Mouse (Mus musculus): ENCODE data around the gene Ammecr1. TPM values are rescaled to one million over a fixed set of nuclear protein-coding genes. Genes with fewer than 3 reads are reported as not detected.

Gene Ammecr1
- total RNA-seq, 2 experiments from 2014 or later: 34.6 to 46.1 TPM

DNA sequence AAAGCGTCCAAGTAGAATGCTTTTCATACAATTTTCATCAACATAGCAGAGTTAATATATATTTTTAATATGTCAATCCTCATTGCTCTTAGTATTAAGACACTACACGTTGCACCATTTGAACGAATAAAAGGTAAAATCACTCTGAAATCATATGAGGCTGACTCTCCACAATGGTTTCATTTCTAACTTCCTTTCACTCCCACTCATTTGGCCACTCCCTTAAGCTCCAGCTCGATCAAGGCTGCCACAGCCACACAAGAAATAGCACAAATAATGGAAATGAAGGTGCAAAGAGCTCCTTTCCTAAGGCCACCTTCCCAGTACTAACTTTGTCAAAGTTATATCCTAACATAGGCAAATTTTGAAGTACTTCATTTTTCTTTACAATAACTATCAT is 38.1 kb downstream of the Ammecr1 start:
- no peak for ATAC-seq (replicated peaks; ENCODE audit: low FRiP score, poor library complexity, severe bottlenecking)

DNA sequence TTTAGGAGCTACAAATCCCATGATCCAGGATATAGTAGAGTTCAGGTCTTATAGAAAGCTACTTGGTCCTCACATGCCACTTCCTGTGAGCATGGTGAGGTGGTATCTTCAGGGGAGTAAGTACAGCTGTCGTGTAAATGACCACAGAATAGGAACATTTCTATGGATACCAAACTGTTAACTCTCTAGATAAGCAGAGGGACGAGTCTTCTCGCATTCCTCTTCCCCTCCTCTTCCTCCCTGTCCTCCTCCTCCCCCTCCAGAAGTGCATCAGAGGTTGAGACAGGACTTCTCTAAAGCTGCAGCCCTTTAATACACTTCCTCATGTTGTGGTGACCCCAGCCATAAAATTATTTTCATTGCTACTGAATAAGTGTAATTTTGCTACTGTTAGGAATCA is 49.1 kb downstream of the Ammecr1 start:
- no peak for ATAC-seq (replicated peaks; ENCODE audit: low FRiP score, poor library complexity, severe bottlenecking)

- no peak for ATAC-seq (replicated peaks; ENCODE audit: low FRiP score, poor library complexity, severe bottlenecking)
Observed at GRCm38 (mm10) chrX:142916719-142917118, 49.8 kb downstream of the Ammecr1 start.

DNA sequence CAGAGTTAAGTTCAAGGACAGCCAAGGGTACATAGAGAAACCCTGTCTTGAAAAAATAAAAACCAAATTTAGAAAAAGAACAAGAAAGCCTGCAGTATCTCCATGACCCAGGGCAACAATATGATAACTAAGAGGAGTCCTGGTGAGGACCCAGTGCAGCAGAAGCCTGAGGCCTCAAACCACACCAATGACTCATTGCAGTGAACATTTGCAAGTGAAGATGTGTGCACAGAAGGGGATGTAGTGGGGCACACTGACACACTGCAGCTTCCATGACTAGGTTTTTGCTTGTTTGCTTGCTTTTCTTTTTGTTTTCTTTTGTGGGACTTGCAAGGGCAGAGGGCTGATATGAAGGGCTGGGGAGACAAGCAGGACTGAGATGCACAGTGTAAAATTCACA is 52.3 kb downstream of the Ammecr1 start:
- no peak for ATAC-seq (replicated peaks; ENCODE audit: low FRiP score, poor library complexity, severe bottlenecking)

- no peak for ATAC-seq (replicated peaks; ENCODE audit: low FRiP score, poor library complexity, severe bottlenecking)
Observed at GRCm38 (mm10) chrX:142903854-142904253, 62.7 kb downstream of the Ammecr1 start.

DNA sequence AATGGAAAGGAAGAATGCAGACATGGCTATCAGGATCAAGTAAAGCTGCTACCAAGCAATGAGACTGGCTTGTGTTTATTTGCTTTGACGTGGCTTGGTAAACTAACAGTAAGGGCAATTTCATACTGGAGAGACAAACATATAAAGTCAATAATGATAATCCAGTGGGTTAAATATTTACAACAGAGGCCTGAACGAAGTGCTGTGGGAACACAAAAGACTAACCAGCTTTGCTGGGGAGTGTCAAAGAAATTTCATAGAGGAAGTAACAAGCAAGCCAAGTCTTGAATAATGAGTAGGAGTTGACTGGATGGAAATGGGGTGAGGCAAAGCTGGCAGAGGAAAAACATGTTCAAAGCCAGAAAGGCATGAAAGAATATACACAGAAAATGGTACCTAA is 63.9 kb downstream of the Ammecr1 start:
- ATAC-seq (replicated peaks; ENCODE audit: low FRiP score, poor library complexity, severe bottlenecking): no peak

- ATAC-seq (replicated peaks; ENCODE audit: low FRiP score, poor library complexity, severe bottlenecking): no peak
Observed at GRCm38 (mm10) chrX:142901915-142902314, 64.6 kb downstream of the Ammecr1 start.

DNA sequence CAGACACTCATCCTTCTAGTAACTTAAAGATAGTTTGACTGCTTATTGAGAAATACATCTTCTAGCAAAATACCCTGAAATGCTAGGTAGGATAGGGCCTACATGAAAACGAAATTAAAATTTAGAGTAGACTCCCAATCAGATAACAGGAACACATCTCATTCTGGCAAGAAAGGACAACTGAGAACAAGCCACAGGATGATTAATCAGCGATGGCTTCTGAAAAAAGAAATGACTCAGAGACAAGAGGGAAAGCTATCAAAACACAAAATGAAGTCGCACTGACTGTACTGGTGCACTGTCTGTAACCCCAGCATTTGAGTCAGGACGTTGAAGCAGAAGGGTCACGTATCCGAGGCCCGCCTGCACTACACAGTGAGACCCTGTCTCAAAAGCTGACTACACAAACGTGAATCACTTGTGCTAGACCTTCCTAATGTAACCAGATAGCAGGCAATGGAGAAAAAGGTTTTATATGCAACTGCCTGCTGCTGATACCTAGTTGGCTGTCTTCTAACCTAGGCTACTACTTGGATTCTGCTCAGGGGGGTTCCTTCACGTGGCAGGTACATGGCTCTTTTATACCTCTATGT is 68.1 kb downstream of the Ammecr1 start:
- no peak for ATAC-seq (replicated peaks; ENCODE audit: low FRiP score, poor library complexity, severe bottlenecking)

DNA sequence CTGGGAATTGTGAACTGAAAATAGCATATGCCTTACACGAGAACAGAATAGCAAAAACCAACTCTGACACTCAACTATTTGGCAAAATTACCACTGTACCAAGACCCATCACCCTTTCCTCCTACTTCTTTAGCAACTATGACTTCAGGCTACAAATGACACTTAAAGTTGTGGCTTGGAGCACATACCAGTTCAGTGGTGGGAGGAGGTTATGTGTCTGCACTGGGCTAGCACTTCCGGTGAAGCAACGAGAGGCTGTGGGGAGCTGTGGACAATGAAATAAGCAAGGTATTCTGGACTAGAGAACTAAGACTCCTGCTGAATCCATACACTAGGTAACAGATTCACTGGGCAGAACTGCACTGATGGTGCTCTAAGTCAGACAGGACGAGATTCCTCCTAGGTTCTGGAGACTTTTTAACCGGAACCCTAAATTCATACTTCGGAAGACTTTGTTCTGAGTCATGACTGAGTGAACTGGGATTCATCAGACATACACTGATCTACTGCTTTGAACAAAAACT is 69.0 kb downstream of the Ammecr1 start:
- ATAC-seq (replicated peaks; ENCODE audit: low FRiP score, poor library complexity, severe bottlenecking): no peak

GRCm38 (mm10) chrX:142895316-142895715 is 71.2 kb downstream of the Ammecr1 start:
- ATAC-seq (replicated peaks; ENCODE audit: low FRiP score, poor library complexity, severe bottlenecking): no peak

GRCm38 (mm10) chrX:142885962-142886361 is 80.6 kb downstream of the Ammecr1 start:
- ATAC-seq (replicated peaks; ENCODE audit: low FRiP score, poor library complexity, severe bottlenecking): no peak

DNA sequence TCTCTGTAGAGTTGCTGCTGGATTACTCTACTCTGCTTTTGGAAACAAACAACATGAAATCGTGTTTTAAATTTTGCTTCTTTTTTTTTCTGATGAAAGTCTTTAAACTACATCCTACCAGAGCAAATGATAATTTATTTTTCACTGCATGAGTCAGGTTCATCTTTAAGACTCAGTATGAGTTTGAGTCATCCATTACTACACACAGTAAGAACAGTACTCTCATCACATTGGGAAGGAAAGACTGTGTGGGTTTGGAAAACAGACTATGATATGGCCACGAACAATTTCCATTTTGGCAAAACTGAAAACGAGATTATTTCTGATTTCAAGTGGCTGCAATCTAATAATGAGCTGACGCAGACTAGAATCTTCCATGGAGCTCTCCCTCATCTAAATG is 82.9 kb downstream of the Ammecr1 start:
- no peak for ATAC-seq (replicated peaks; ENCODE audit: low FRiP score, poor library complexity, severe bottlenecking)

GRCm38 (mm10) chrX:142882255-142882654 is 84.3 kb downstream of the Ammecr1 start:
- no peak for ATAC-seq (replicated peaks; ENCODE audit: low FRiP score, poor library complexity, severe bottlenecking)

DNA sequence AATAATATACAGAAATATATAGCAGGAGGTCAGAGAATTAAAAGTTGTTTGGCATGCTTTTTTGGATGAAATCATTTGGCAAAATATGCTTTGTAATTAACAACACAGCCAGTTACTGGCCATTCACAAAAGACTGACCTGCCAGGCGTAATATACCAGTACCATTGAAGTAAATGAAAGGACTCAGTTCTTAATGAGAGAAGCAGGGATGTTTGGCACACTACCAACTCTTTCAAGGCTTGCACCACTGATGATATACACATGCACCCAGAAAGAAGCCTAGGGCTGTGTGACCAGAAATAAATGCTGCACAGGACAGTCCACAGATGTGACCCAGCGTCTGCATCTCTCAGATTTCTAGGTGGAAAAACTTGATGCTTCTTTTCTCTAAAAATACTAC is 96.7 kb downstream of the Ammecr1 start:
- no peak for ATAC-seq (replicated peaks; ENCODE audit: low FRiP score, poor library complexity, severe bottlenecking)

DNA sequence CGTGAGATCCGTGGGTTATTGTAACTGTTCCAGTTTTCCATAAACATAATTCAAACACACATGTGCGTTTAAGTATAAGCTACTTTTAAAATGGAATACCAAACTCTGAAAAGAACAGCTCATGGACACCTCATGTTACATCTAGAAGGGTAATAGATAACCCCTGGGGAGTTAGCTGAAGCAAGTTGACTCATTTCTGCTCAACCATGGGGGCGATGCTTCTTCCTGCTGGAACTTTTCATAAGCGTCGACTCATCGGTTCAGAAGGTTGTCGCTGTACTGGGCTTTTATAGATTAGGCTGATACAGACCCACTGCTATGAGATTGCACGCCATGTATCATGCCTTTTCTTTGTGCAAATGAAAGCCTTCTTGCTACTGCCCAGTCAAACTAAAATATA is 118.5 kb downstream of the Ammecr1 start:
- ATAC-seq (replicated peaks; ENCODE audit: low FRiP score, poor library complexity, severe bottlenecking): no peak

DNA sequence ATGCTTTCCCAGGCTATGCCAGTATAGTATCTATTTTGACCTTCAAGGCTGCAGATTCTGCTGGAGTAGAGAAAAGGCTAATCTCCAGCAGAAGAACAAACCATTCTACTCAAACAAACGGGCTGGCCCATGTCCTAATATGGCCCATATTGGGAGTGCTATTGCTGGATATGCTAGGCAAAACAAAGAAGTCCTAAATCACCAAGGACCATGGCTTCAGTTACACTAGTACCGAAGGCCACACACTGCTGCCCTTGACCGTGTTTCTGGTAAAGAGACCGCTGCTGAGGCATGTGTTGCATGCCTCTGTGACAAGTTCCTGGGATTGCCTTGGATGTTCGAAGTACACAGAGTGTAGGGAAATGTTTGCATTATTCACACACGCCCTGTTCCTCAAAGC is 120.3 kb downstream of the Ammecr1 start:
- no peak for ATAC-seq (replicated peaks; ENCODE audit: low FRiP score, poor library complexity, severe bottlenecking)

GRCm38 (mm10) chrX:142841916-142842315 is 124.6 kb downstream of the Ammecr1 start:
- ATAC-seq (replicated peaks; ENCODE audit: low FRiP score, poor library complexity, severe bottlenecking): no peak

DNA sequence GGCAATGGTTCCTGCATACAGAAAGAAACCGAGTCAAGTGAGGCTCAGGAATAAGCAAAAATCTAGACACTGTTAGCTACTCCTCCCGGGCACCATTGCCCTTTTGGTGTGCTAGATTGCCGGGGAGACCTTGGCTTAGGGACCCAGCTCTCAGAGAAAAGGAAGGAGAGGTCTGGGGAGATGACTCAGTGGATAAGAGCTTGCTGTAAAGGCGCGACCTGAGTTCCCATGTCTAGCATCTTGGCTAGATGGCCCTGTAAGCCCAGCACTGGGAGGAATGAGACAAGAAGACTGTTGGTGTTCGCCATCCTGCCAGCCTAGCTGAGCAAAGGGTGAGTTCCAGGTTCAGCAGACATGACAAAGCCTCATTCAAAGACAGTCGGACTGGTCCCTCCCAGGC is 127.1 kb downstream of the Ammecr1 start:
- no peak for ATAC-seq (replicated peaks; ENCODE audit: low FRiP score, poor library complexity, severe bottlenecking)

DNA sequence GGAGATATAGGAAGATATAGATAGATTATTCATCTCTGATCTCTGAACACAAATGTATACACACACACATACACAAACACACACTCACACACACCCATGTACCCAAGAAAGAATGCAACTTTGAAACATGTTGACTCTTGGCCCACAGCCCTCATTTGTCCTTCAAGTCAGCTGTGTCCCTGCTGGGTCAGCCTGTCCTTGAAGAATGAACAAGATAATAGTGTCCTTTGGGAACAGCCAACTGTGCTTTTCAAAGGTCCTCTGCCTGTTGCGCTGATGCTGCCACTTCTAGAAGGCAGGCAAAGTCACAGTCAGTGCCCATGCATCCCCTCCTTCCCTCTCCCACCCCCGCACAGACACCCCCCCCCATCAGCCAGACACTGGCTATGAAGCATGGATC is 127.7 kb downstream of the Ammecr1 start:
- no peak for ATAC-seq (replicated peaks; ENCODE audit: low FRiP score, poor library complexity, severe bottlenecking)

DNA sequence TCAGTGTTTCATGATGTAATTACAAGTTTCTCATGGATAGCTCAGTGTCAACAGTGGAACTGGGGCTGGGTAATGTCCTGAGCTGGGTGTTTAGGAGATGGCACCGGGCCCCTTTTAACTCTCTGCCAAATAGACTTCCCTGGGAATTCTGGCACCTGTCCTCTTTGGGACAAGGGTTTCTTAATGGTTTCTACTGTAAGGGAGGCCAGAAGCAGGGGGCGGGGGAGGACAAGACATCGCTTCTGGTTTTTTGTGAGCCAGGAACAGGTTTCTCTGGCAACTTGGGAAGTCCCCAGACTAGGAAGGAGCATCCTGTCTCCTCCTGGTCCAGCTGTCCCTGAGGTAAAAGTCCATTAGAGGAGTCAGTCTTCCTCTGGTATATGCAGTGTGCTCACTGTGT is 129.2 kb downstream of the Ammecr1 start:
- ATAC-seq (replicated peaks; ENCODE audit: low FRiP score, poor library complexity, severe bottlenecking): no peak

DNA sequence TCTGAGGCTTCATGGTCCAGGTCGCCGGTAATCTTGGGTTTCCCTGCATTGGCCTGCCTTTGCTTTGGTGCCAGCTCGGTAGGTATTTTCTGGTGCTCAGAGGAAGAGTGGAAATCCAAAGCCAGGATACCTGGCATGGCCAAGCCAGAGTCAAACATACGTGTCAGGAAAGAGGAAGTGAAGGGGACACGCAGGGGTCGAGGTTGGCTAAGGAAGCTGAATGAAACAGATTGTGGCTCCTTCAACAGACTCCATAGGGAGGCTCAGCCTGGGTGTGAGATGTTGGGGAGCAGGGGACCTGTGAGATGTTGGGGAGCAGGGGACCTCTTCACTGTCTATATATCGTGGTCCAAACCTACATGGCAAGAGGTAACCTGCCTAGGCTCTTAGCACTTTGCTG is 130.1 kb downstream of the Ammecr1 start:
- no peak for ATAC-seq (replicated peaks; ENCODE audit: low FRiP score, poor library complexity, severe bottlenecking)

DNA sequence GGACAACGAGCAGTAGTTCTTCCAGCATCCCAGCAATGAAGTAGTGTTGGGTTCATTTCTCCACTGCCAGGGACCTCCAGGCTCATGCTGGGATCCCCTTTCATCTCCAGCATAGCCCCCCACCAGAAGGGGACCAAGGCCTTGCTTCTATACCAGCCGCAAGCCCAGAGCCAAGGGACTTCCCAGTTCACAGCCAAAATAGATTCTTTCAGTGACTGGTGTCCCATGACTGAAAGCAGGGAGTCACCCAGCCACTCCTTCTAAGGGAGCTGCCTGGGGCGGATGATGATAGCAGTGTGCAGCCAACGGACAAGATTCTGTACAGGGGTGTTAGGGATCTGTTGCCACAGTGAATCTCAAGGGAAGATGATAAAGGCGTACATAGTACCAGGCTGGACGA is 131.7 kb downstream of the Ammecr1 start:
- no peak for ATAC-seq (replicated peaks; ENCODE audit: low FRiP score, poor library complexity, severe bottlenecking)

Data from erythroblast, adult 5-6 weeks (primary cell).